Mouse (Mus musculus) lung, adult 18-20 months (tissue): Measurements from ENCODE around the gene Lpo.
"Not testable (repeated sequence)": the region's sequence is repeated elsewhere in the genome, so short reads cannot be mapped to it uniquely, and the experiment has no call there.

ENCODE experiments used
- DNase-seq, 2 experiments: peaks; one replicate each; pipeline ENCODE4 v3.0.0; 2022; ENCODE audit warnings: mixed read lengths in 2 of 2

Lpo gene

GRCm38 (mm10) chr11:87828239-87828900 lies at the start of gene Lpo:
TSS of gene Lpo (minus strand) at chr11:87828289.
- DNase-seq: no peak

GRCm38 (mm10) chr11:87875436-87875835 lies 47.3 kb upstream of the Lpo start, which contains the start of gene Epx:
TSS of gene Epx (minus strand) at chr11:87875536.
- DNase-seq: no peak

- no peak for DNase-seq
These were observed 43.7 kb upstream of the Lpo start for GRCm38 (mm10) chr11:87871766-87872165.

GRCm38 (mm10) chr11:87870096-87870495 lies 42.0 kb upstream of the Lpo start:
- no peak for DNase-seq

- DNase-seq: not testable (repeated sequence)
These were observed 38.8 kb upstream of the Lpo start for GRCm38 (mm10) chr11:87866891-87867290.

GRCm38 (mm10) chr11:87862805-87863204 lies 34.7 kb upstream of the Lpo start:
- no peak for DNase-seq

GRCm38 (mm10) chr11:87860426-87860825 lies 32.3 kb upstream of the Lpo start:
- no peak for DNase-seq

- DNase-seq: no peak
These were observed 31.2 kb upstream of the Lpo start for GRCm38 (mm10) chr11:87859273-87859672.

- no peak for DNase-seq
These were observed 26.5 kb upstream of the Lpo start for GRCm38 (mm10) chr11:87854550-87854949.

GRCm38 (mm10) chr11:87853597-87853954 lies 25.5 kb upstream of the Lpo start:
- DNase-seq: no peak

GRCm38 (mm10) chr11:87852690-87853596 lies 24.9 kb upstream of the Lpo start, which contains the start of gene Mks1:
TSS of gene Mks1 (plus strand) at chr11:87853215.
- peak; percentile 86 to 90 for DNase-seq

GRCm38 (mm10) chr11:87847884-87848283 lies 19.8 kb upstream of the Lpo start:
- no peak for DNase-seq

GRCm38 (mm10) chr11:87846968-87847600 lies 19.0 kb upstream of the Lpo start:
- no peak for DNase-seq

- no peak for DNase-seq
These were observed 13.3 kb upstream of the Lpo start for GRCm38 (mm10) chr11:87841436-87841835.

- DNase-seq: peak; percentile 57 to 72
These were observed 12.6 kb upstream of the Lpo start for GRCm38 (mm10) chr11:87840676-87841075.

- no peak for DNase-seq
These were observed 6.6 kb downstream of the Lpo start for GRCm38 (mm10) chr11:87821502-87821901.

- DNase-seq: no peak
These were observed 10.7 kb downstream of the Lpo start for GRCm38 (mm10) chr11:87817443-87817773.

GRCm38 (mm10) chr11:87816707-87817442 lies 11.2 kb downstream of the Lpo start:
- peak; percentile 4 to 5 for DNase-seq

- no peak for DNase-seq
These were observed 13.3 kb downstream of the Lpo start for GRCm38 (mm10) chr11:87814831-87815230.

- peak in 1 of 2 experiments; percentile 5 for DNase-seq
These were observed 16.7 kb downstream of the Lpo start for GRCm38 (mm10) chr11:87811396-87811795.

GRCm38 (mm10) chr11:87808236-87808635 lies 19.9 kb downstream of the Lpo start:
- no peak for DNase-seq

GRCm38 (mm10) chr11:87807433-87807832 lies 20.7 kb downstream of the Lpo start:
- DNase-seq: no peak

- peak in 1 of 2 experiments; percentile 14 for DNase-seq
These were observed 22.6 kb downstream of the Lpo start for GRCm38 (mm10) chr11:87805448-87805847.
